7 mouse cellular contexts compared by ENCODE assay signal in the genomic region with DNA sequence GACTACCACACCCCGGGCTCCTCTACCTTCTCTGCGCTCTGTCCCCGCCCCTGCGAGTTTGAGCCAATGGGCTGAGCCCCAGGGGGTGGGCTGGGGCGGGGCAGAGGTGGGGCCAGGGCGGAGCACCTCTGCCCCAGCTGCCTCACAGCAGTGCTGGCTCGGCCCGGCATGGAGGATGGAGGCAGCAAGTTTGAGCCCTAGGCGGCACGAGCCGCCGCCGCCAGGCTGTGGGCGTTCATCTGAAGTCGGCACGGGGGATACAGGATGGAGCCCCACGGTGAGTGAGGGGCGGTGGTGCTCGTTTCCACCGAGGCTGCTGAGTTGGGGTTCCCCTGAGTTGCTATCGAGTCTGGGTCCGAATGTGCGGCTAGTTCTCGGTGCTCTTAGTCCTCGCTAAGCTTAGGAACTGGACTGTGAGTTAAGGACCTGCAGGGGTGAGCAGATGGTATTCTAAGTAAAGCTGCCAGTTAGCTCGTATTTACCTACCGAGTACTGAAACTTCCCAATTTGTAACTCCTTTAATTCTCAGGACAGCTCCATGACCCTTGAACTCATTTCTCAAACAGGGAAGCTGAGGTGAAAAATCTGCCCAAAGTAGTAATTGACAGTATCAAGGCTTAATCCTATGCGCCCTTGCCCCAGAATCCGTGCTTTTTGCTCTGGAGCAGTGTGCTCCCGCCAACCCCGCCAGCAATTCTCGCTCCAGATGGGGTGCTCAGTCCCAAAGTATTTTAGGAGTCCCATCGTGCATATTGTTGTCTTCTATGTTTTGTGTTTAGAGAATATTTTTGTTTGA. TPM values are rescaled to one million over a fixed set of nuclear protein-coding genes. Genes with fewer than 3 reads are reported as not detected.
DNase-seq lines count a peak whose midpoint lies in the region; ATAC-seq lines count a peak whose summit lies in the region.

No protein-coding gene starts in this region.

- no peaks in the 10 kb centered on the region for H3K9me3 ChIP-seq in intestine, embryonic 16.5 days (ENCODE audit: control insufficient read depth, low read length)
- H3K9me3 ChIP-seq in midbrain, embryonic 11.5 days (ENCODE audit: control insufficient read depth, low read length) = no peaks in the 10 kb centered on the region

- peak overlapping the region; percentile 70 for H3K9ac ChIP-seq in intestine, embryonic 16.5 days (ENCODE audit: low read depth, low read length)
- peak overlapping the region; percentile 59 for H3K9ac ChIP-seq in midbrain, embryonic 11.5 days (ENCODE audit: low read length)

- no peaks in the 10 kb centered on the region for H3K36me3 ChIP-seq in intestine, embryonic 16.5 days (ENCODE audit: control insufficient read depth, insufficient read depth, low read length)
- H3K36me3 ChIP-seq in midbrain, embryonic 11.5 days (ENCODE audit: control insufficient read depth, insufficient read depth, low read length) = no peaks in the 10 kb centered on the region

- peak overlapping the region; percentile 33 for H3K27ac ChIP-seq in intestine, embryonic 16.5 days (ENCODE audit: low read length)
- H3K27ac ChIP-seq in midbrain, embryonic 11.5 days (ENCODE audit: low read depth, low read length) = no peak overlapping the region

- 0 out of 2 replicates have a peak, but pooled peaks cover 3% of the 10 kb centered on the region for H3K4me1 ChIP-seq in intestine, embryonic 16.5 days (ENCODE audit: control insufficient read depth, insufficient read depth, low read length)
- H3K4me1 ChIP-seq in midbrain, embryonic 11.5 days (ENCODE audit: control insufficient read depth, insufficient read depth, low read length) = peaks cover 7% of the 10 kb centered on the region; the same call in 1 of the 2 replicates

- peak; percentile 100 for ATAC-seq in intestine, embryonic 16.5 days
- peak; percentile 100 for ATAC-seq in midbrain, embryonic 11.5 days (ENCODE audit: low FRiP score)

- peak overlapping the region; percentile 79 for H3K4me3 ChIP-seq in intestine, embryonic 16.5 days (ENCODE audit: low read length)
- H3K4me3 ChIP-seq in midbrain, embryonic 11.5 days (ENCODE audit: low read depth, low read length) = peak overlapping the region; percentile 49

- H3K27me3 ChIP-seq in intestine, embryonic 16.5 days (replicated peaks; ENCODE audit: control insufficient read depth, insufficient read depth, low read length) = no peaks in the 10 kb centered on the region
- H3K27me3 ChIP-seq in midbrain, embryonic 11.5 days (ENCODE audit: control insufficient read depth, insufficient read depth, low read length) = peaks cover 3% of the 10 kb centered on the region; the same call in 1 of the 2 replicates

- H3K4me2 ChIP-seq in intestine, embryonic 16.5 days (ENCODE audit: low read depth, low read length) = peak overlapping the region; percentile 81
- H3K4me2 ChIP-seq in midbrain, embryonic 11.5 days = peak overlapping the region; percentile 62

- intact Hi-C loops in left cerebral cortex, postnatal 4 days (cut with DNase I) = loop anchor here (5.0 kb wide), 2 partner anchors 76 to 154 kb away; no protein-coding TSS in a partner anchor

- under 1% methylated on average over 33 of the region's 33 CpGs for WGBS in intestine, embryonic 16.5 days
- WGBS in midbrain, embryonic 11.5 days = under 1% methylated on average over 33 of the region's 33 CpGs

- peak; percentile 96 for DNase-seq in adrenal gland, postnatal 10 days
- peak; percentile 93 for DNase-seq in embryo, embryonic 9.5 days (ENCODE audit: extremely low spot score)
- peak; percentile 82 to 83 for DNase-seq in gastrocnemius, postnatal 4 days (ENCODE audit: low spot score in 2 of 2)
- DNase-seq in left cerebral cortex, postnatal 4 days = peak; percentile 88
- DNase-seq in midbrain, embryonic 11.5 days (ENCODE audit: low spot score, missing footprints) = peak; percentile 98
- DNase-seq in skeletal muscle tissue, adult 2 months (ENCODE audit: low read depth, low spot score) = peak; percentile 84

RNA-seq across cellular contexts. Expression of gene Arhgap29, which starts 15.5 kb away (rescaled TPM):
- total RNA-seq in adrenal gland, postnatal 10 days (2021) = 100 to 1,000 TPM in 1 of 2 experiments, 10 to 100 TPM in 1; 90.5 to 102 TPM
- 100 to 1,000 TPM in 1 of 2 experiments, 10 to 100 TPM in 1; 87.7 to 101 TPM for total RNA-seq in gastrocnemius, postnatal 4 days (2021)
- 22.1 and 25.7 TPM in 2 replicates for polyA plus RNA-seq in intestine, embryonic 16.5 days (2015; fragmentation: Nextera tagmentation; extraction: Ambion mirVana)
- total RNA-seq in left cerebral cortex, postnatal 4 days (2021) = 10 to 100 TPM; 50.7 to 56.0 TPM
- polyA plus RNA-seq in midbrain, embryonic 11.5 days (2014; fragmentation: Nextera tagmentation; extraction: Ambion mirVana) = 36.7 and 40.6 TPM in 2 replicates
